Mouse (Mus musculus): Measurements from ENCODE around the gene Rhbdl3. TPM values are rescaled to one million over a fixed set of nuclear protein-coding genes. Genes with fewer than 3 reads are reported as not detected.
A peak's percentile ranks its signal among the peaks of the same experiment; 100 is the strongest.

Rhbdl3 gene
- total RNA-seq (2021) (1 to 10 TPM; 1.3 to 4.9 TPM), polyA plus RNA-seq (2012; rRNA removed) (1.3 and 2.6 TPM in 2 replicates)
- long read RNA-seq, partial matches to known transcripts, result 0 of 4 reads
- long read RNA-seq, other reads (novel, unspliced or antisense), result 2 of 4 reads

DNA sequence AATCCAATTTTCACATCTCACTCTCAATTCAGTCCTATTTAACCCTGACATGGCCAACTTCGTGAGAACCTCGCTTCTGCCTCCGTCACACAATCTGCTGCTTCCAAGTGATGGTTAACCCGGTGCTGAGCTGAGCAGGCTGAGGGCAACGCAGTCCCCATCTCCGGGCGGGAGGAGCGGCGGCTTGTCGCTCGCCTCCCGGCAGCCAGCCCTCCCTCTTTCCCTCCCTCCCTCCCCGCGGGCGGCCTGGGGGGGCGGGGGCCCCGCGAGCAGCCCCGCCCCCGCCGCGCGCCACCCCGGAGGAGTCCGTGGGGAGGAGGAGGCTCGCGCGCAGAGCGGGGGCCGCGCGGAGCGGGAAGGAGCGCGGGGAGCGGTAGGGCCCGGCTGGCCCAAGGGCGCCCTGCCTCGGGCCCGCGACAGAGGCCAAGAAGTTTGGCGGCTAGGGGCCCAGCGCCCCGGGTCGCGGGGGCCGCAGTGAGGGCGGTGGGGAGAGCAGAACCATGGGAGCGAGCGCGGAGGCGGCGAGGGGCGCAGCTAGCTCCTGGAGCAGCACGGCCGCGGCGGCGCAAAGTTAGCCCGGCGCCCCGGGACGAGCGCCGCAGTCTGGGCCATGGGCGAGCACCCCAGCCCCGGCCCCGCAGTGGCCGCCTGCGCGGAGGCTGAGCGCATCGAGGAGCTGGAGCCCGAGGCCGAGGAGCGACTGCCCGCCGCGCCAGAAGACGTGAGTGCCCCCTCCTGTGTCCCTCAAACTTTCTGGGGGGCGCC, at the start of gene Rhbdl3:
Rhbdl3 (plus strand) TSS at position 362 of the 765 bp plus-strand sequence.
- DNase-seq, result peak; percentile 84

DNA sequence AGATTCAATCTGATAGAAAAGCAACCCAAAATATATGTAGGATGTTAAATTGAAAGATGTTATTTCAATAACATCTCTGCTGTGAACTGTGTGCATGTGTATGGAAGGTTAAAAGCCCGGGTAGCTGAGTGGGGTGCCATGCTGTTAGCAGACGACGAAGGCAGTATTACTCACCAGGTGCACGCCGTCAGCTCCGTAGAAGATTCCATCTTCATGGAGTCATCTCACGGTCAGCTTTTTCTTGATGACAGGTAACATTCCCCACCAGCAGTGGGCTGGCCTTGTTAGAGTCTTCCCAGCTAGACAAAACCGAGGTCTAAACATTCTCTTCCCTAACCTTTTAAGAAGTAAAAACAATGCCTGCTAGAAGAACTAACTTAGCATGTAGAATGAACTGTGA, 36.6 kb upstream of the Rhbdl3 start:
- no peak for DNase-seq

DNA sequence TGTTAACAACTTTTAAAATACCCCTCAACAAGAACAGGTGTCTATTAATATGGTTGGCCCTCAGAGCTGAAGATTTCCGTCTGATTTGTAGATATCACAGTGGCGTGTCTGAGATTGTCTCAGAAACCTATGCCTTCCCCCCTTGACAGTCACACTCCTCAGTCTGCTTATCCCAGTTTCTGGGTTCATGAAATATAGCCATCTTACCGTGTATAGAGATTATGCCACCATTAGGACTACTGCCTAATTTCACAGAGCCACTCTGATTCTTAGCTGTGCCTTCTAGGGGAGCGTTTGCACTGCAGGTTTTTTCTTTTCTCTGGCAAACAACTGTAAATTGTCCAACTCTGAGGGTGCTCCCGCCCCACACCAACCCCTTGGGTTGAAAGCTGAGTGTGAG, 29.6 kb upstream of the Rhbdl3 start:
- DNase-seq, result no peak

DNA sequence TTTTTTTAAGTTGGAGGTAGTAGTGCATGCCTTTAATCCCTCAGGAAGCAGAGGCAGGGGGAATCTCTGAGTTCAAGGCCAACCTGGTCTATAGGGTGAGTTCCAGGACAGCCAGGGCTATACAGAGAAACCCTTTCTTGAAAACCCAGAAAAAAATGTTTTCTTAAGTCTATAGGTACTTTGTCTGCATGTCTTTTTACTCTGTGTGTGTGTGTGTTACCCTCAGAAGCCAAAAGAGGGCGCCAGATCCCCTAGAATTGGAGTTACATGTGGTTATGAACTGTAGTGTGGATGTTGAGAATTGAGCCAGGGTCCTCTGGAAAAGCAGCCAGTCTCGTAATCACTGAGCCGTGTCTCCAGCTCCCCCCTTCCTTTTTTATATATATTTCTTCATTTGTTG, 25.7 kb upstream of the Rhbdl3 start:
- no peak for DNase-seq

DNA sequence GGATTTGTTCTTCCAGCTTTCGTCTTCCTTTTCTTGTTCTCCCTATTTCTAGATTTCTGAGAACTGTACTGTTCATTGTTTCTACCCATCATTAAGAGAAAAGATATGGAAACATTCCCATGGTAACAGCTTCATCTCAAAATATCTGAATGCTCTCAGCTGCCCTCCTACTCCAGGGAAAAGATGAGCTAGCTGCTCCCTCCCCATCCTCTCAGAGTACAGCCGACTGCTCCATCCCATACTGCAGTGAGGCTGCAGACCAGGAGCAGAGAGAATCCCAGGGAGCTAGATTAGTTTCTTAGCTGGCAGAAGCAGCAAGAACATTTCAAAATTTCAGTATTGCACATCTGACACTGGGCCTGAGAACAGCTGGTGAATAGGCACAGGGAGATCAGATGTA, 22.7 kb upstream of the Rhbdl3 start:
- no peak for DNase-seq

DNA sequence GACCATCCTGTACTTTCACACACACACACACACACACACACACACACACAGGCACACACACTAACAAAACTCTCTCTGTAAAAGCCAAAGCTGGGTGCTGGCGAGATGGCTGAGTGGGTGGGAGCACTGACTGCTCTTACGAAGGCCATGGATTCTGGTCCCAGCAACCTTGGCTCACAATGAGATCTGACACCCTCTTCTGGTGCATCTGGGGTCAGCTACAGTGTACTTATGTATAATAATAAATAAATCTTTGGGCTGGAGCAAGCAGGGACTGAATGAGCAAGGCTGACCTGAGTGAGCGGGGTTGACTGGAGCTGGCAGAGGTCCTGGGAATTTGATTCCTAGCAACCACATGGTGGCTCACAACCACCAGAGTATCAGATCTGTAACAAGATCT, 16.9 kb upstream of the Rhbdl3 start:
- DNase-seq, result no peak

DNA sequence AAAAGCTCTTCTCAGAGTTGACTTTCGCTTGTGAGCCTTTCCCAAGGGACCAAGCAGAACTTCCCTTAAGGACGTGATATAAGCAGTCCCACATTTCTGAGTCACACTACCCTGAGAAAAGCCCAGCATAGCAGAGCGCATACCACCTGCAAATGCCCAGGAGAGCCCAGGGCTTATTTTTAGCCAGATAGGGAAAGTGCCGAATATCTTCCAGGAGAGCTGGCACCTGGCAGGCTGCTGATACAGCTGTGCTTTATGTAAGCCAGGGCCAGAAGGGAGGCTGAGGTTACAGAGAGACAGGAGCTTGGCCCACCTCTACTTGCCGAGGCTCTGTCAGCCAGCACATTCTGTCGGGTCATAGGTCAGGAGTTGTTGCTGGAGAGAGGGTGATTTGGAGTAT, 16.1 kb upstream of the Rhbdl3 start:
- DNase-seq, result no peak

DNA sequence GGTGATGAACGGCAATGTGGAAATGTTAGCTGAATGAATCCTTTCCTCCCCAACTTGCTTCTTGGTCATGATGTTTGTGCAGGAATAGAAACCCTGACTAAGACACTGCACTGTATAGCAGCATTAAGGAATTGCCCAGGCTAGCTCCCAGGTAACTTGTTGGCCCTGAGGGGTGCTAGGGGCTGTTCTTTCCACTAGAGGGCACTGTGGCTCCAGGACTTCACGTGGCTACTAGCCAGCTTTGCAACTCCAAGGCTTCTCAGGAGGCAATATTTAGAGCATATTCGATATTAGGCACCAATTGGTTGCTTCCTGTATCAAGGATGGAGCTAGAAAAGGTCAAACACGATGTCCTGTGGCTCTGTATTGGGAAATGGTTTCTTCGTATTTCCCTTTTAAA, 13.6 kb upstream of the Rhbdl3 start:
- DNase-seq, result peak; percentile 70

DNA sequence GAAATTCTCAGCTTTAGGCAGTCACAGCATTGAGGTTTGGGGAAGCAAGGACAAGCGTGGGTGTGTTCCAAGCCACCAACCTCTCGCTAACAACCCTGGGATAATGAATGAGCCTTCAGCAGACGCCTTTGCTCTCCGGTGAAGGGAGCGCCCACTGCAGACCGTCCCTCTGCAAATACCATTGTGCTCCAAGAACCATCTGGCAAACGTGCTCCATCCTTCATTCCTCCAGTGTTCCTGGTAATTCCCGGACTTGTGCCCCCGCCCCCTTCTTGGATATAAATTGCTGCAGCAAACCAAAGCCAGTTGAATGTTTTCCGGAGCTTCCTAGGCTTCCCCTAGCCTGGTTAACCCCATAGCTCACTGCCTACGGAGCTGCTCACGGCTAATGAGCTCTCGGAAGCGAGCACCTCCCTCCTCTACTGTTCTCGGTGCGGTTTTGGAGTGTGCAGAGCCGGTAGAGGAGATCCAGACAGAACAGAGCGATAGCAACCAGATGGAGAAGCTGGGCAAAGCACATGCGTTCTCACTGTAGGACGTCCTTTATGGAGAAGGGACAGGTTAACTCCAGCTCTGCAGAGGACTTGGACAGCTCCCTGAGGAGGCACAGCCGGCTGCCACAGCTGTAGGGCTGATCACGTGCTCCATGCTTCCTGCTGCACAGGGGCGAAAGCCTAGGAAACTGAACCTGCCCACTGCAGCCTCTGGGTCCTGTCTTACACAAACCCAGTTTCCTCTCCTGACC, 10.8 kb upstream of the Rhbdl3 start:
- peak; percentile 43 for DNase-seq

DNA sequence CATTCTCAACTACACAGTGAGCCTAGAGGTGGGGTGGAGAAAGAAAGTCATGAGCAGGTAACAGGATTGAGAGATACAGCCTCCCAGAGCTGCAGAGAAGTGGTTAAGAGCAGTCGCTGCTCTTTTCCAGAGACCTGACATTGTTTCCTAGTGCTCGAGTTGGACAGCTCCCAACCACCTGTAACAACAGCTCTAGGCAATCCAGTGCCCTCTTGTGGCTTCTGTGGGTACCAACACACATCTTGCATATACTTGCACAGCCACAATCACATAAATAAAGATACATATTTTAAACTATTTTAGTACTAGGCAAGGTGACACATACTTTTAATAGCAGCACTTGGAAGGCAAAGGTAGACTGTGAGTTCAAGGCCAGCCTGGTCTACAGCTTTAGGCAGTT, 9.7 kb upstream of the Rhbdl3 start:
- no peak for DNase-seq

DNA sequence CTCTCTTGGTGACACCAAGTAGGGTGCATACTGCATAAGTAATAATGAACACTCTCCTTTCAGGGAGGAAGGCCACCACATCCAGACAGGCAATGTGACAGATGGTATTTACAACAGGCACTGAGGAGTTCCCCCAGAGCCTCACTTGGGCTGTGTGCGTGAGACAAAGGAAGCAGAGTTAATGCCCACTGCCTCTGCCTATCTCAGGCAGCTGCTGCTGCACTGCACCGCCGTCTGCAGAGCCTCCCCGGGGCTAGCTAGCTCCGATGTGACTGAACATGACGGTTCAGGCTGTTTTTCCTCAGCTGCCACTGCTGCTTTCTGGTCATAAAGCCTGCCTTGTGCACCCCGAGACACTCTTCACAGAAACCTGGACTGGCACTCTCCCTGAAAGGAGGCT, 8.2 kb upstream of the Rhbdl3 start:
- DNase-seq, result no peak

DNA sequence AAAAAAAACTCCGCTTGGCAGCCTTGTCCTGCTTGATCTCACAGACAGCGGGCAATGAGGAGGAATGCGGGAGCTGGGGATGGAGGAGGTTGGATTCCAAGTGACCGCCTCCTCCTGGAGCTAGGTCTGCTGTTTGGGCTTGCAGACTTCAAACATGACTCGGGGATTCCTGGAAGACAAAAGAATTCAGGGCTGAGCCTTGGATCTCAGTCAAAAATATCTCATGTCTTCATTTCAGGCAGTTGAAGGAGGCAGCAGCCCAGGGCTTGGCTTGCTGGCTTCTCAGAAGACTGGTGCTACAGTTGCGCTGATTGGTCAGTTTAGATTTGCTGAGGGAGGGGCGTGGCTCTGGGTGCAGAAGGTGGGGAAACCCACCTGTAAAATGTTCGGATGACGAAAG, 5.6 kb upstream of the Rhbdl3 start:
- no peak for DNase-seq

DNA sequence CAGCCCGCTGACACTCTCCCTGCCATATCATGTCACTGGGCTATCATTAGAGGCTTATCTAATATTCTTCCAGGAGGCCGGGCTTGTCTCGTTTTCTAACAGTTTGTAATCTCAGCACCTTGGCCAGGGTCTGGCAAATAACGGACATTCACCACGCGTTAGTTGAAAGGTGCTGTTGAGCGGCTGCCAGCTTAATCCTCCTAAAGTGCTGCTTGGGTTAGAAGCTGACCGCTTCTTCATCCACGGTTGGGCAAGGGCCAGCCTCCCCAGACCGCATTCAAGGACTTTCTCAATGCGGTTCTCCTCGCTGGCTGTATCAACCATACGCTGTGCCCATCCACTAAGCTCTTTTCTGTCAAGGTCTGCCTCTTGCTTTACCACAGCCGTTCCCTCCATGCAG, 4.9 kb upstream of the Rhbdl3 start:
- DNase-seq, result no peak

DNA sequence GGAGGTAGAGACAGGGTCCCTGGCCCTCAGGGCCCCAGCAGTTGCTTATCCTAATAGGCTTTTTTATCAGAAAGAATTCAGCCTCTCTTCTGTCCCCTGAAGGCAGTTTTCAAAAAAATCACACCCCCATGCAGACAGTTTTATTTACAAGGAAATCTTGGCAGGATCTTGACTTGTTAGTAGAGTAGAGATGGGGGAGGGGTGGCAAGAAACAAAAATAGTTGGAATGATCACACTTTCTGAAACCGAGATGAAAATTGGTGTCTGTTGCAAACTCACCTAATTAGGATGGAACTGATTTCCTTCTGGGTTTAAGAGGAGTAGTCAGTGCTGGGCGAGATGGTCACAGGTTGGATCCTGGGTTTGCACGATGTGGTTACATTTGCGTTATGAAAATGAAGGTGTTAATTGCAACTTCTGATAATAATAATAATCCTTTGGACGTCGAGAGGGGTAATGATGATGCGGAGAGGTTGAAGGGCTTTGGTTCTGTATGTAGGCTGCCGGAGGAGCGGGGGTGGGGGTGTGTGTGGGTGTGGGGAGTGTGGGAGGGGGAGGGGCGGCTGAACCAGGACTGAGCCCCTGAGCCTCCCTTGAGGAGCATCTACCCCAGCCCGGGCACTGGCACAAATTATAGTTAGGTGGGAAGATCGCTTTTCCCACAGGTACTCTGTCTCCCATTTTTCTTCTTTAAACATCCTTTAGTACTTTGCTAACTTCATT, 1.0 kb upstream of the Rhbdl3 start:
- DNase-seq, result no peak

DNA sequence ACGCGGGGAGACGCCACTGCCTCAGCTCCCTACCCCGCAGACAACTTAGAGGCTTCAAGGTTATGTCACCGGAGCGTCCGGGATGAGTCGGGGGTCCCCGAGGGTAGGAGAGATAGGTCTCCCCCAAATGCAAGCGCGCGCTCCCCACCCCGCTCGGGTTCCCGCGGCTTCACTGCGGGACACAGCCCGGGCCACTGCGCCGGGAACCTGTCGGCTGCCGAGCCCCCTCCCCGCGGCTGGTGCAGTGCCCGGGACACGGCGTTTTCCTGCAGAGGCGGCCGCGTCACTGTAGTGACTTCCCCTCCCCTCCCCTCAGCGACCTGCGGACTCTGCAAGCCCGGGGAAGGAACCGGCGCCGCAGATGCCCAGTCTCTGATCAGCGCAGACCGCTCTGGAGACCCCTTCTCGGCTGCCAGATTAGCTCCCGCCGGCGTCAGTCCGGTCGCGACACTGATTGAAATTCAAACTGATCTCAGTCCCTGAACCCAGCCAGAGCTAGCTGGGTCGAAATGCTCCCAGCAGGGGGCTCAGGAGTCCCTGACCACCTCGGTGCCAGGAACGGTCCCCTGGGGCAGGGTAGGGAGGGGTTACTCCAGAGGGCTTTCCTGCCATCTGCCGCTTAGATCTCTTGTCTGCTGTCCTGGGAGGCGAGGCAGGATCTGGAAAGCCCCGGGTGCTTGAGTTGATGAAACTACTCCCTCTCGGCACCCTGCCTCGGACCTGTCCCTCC, 769 bp downstream of the Rhbdl3 start:
- peak; percentile 69 for DNase-seq

DNA sequence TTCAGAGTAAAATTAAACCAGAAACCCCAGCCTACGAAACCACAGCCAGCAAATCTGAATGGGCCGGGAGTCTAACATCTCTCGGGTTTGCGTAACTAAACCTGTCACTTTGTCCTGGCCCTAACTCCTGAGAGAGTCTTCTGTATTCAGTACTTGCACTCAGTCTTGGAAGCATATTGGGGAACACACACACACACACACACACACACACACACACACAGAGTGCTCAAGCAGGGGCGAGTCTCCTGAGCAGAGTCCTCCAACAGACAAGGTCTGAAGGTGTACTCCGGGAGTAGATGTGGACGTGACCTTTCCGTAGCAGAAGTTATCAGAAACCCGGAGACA, 1.3 kb downstream of the Rhbdl3 start:
- no peak for DNase-seq

DNA sequence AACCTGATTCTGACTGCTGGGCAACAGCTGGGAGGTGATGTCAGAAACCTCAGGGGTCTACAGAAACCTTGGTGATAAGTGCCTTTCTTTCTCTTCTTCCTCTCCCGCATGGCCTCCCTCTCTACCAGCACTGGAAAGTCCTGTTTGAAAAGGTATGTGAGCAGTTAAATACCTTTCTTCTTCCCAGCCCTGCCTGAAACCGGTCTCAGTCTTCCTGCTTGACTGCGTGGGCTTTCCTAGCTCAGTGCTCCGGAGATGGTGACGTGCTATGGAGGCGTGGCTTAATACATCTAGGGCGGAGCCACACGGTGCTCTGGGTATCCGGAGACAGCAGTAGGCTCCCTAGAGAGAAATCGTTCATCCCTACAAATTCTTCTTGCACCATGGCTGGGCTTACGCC, 1.8 kb downstream of the Rhbdl3 start:
- peak; percentile 81 for DNase-seq

DNA sequence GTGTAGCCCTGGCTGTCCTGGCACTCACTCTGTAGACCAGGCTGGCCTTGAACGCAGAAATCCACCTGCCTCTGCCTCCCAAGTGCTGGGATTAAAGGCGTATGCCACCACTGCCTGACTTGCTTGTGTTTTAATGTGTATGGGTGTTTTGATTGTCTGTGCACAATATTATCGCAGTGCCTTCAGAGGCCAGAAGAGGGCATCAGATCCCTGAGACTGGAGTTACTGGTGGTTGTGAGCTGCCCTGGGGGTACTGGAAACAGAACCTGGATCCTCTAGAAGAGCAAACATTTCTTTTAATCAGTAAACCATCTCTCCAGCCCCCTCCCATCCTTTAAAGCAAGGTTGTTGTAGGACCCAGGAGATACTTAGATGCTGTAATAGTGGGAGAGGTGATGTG, 3.0 kb downstream of the Rhbdl3 start:
- DNase-seq, result no peak

DNA sequence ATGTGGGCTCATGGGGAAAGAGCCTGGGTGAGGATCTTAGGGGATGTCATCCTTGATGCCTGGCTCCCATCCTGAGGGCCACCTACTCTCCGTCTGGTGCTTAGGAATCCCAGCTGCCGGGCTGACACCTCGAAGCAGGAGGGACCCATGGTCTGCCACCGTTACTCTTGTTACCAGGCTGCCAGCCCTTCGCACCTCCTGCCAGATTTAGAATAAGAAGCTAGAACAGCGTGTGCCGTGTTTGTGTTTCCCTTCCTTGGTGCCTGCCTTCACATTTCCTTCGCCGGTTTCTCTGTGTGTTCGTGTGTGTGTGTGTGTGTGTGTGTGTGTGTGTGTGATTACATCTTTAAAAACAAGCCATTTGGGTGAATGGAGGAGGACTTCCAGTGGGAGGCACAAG, 4.1 kb downstream of the Rhbdl3 start:
- no peak for DNase-seq

DNA sequence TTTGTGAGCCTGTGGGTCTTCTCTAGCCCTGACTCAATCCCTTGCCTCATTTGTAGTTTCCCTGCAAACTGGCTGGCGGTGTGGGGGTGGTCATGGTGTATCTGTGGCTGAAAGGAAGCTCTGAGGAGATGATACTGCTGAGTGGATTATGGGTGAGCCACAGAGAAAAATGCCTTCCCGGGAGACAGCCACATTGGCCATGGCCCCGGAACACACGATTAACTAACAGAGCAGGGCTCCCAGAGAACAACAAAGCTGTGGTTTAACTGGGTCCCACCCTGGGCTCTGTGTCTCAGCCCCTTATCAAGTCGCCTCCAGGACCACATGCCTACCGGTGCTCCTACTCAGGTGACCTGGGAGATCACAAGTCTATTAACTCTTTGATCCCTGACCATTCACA, 7.8 kb downstream of the Rhbdl3 start:
- DNase-seq, result no peak

DNA sequence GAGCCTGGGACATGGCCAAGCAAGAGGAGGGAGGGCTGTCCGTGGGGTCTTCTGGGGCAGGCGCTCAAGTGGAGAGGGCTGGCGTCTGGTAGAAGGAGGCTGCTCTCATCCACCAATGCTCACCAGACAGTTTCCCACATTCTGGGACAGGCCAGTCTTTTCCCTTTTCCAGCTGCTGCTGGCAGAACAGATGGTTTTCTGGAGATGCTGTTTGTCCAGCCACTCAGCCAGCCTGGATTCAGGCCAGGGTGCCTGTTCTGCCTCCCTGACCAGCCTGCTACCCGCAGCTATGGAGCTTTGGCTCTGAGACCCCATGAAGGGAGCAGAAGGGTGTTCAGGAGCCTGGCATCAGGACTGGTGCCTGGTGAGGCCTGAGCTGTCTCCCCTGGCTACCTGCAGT, 10.6 kb downstream of the Rhbdl3 start:
- DNase-seq, result no peak

DNA sequence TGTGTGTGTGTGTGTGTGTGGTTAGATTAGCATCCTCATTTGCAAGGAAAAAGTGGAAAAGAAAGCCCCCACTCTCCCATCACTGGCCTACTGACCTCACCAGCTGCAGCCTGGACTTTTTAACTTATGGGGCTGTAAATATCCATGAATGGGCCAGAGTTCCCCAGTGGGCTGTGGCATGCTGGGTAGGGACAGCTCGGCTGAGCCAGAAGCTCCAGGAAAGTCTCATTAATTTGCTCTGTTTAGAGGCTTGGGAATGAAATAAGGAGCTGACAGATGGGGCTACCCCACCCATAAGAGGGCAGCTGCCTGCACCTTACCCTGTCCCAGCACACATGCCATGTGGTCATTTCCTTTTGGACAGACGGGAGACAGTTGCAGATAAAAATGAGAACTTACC, 11.3 kb downstream of the Rhbdl3 start:
- DNase-seq, result no peak
